Mouse (Mus musculus): ENCODE measurements around the gene Zfp760. TPM values are rescaled to one million over a fixed set of nuclear protein-coding genes. Genes with fewer than 3 reads are reported as not detected.

Zfp760 gene
- polyA plus RNA-seq, 1 experiment from 2014 or later, result 10.3 TPM

GRCm38 (mm10) chr17:21733529-21734031 lies 26.0 kb downstream of the Zfp760 start:
- Histone ChIP-seq H3K9me3 (replicated peaks; ENCODE audit: low read length) (no peaks in the 10 kb centered on the region), H3K27ac (peak overlapping the region; percentile 91), H3K9ac (ENCODE audit: low read depth, low read length) (peak overlapping the region; percentile 76), H3K4me1 (replicated peaks; ENCODE audit: insufficient read depth, low read length) (0 out of 2 replicates have a peak, but pooled peaks cover 3% of the 10 kb centered on the region), H3K27me3 (ENCODE audit: insufficient read depth, low read length) (no peaks in the 10 kb centered on the region), H3K4me2 (ENCODE audit: low read length) (peak overlapping the region; percentile 62), H3K4me3 (replicated peaks; ENCODE audit: low read depth, low read length) (peak overlapping the region; percentile 68), H3K36me3 (ENCODE audit: insufficient read depth, low read length) (0 out of 2 replicates have a peak, but pooled peaks cover 7% of the 10 kb centered on the region)
- peak; percentile 67 for TF ChIP-seq CTCF (IDR thresholded peaks at IDR 0.05; ENCODE audit: low read depth)
- under 1% methylated on average over 27 of the region's 27 CpGs for WGBS
- DNase-seq (ENCODE audit: low spot score), result peak; percentile 97
- ATAC-seq (replicated peaks; ENCODE audit: low FRiP score, low read depth), result peak; percentile 98

- no peaks in the 10 kb centered on the region for H3K27me3 ChIP-seq (ENCODE audit: insufficient read depth, low read length)
- TF ChIP-seq CTCF (IDR thresholded peaks at IDR 0.05; ENCODE audit: low read depth), result no peak
- no peak for DNase-seq (ENCODE audit: low spot score)
- no peak overlapping the region for H3K27ac ChIP-seq
- ATAC-seq (replicated peaks; ENCODE audit: low FRiP score, low read depth), result no peak
- no peaks in the 10 kb centered on the region for H3K36me3 ChIP-seq (ENCODE audit: insufficient read depth, low read length)
- no peaks in the 10 kb centered on the region for H3K4me1 ChIP-seq (replicated peaks; ENCODE audit: insufficient read depth, low read length)
- H3K9me3 ChIP-seq (replicated peaks; ENCODE audit: low read length), result no peaks in the 10 kb centered on the region
- H3K9ac ChIP-seq (ENCODE audit: low read depth, low read length), result no peak overlapping the region
- WGBS, result 86% methylated on average over 2 of the region's 2 CpGs
- H3K4me2 ChIP-seq (ENCODE audit: low read length), result no peak overlapping the region
- no peak overlapping the region for H3K4me3 ChIP-seq (replicated peaks; ENCODE audit: low read depth, low read length)
These were observed 45.2 kb downstream of the Zfp760 start for GRCm38 (mm10) chr17:21752791-21753190.

GRCm38 (mm10) chr17:21753342-21754208 lies 46.0 kb downstream of the Zfp760 start:
- peak overlapping the region; percentile 42 for H3K4me3 ChIP-seq (replicated peaks; ENCODE audit: low read depth, low read length)
- no peaks in the 10 kb centered on the region for H3K9me3 ChIP-seq (replicated peaks; ENCODE audit: low read length)
- no peak overlapping the region for H3K27ac ChIP-seq
- no peak for TF ChIP-seq CTCF (IDR thresholded peaks at IDR 0.05; ENCODE audit: low read depth)
- no peaks in the 10 kb centered on the region for H3K36me3 ChIP-seq (ENCODE audit: insufficient read depth, low read length)
- peak overlapping the region; percentile 51; the same call in 1 of the 2 replicates for H3K9ac ChIP-seq (ENCODE audit: low read depth, low read length)
- DNase-seq (ENCODE audit: low spot score), result peak; percentile 24
- H3K27me3 ChIP-seq (ENCODE audit: insufficient read depth, low read length), result no peaks in the 10 kb centered on the region
- H3K4me1 ChIP-seq (replicated peaks; ENCODE audit: insufficient read depth, low read length), result no peaks in the 10 kb centered on the region
- peak overlapping the region; percentile 73 for H3K4me2 ChIP-seq (ENCODE audit: low read length)
- 10% methylated on average over 20 of the region's 20 CpGs for WGBS
- ATAC-seq (replicated peaks; ENCODE audit: low FRiP score, low read depth), result no peak

DNA sequence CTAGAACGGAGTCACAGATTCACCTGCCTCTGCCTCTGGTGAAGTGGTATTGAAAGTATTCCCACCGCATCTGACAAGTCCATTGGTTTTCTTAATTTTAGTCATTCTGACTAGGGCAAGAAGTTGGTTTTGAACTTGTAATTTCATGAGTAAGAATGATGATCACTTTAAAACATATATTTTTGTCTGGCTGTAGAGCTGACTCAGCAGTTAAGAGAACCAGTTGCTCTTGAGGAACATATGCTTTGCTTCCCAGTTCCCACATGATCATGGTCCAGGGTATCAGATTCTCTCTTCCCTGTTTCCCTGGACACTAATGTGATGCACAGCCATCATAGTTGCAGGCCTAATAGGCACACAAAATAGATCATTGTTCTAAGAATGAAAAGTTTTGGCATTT lies 62.8 kb downstream of the Zfp760 start:
- TF ChIP-seq CTCF (IDR thresholded peaks at IDR 0.05; ENCODE audit: low read depth), result no peak
- 90% methylated on average over 2 of the region's 2 CpGs for WGBS
- DNase-seq (ENCODE audit: low spot score), result no peak
- no peak for ATAC-seq (replicated peaks; ENCODE audit: low FRiP score, low read depth)
- Histone ChIP-seq H3K27ac (no peak overlapping the region), H3K4me1 (replicated peaks; ENCODE audit: insufficient read depth, low read length) (no peaks in the 10 kb centered on the region), H3K9ac (ENCODE audit: low read depth, low read length) (no peak overlapping the region), H3K4me2 (ENCODE audit: low read length) (no peak overlapping the region), H3K36me3 (ENCODE audit: insufficient read depth, low read length) (no peaks in the 10 kb centered on the region), H3K4me3 (replicated peaks; ENCODE audit: low read depth, low read length) (no peak overlapping the region), H3K9me3 (replicated peaks; ENCODE audit: low read length) (no peaks in the 10 kb centered on the region), H3K27me3 (ENCODE audit: insufficient read depth, low read length) (no peaks in the 10 kb centered on the region)

Other genes starting within 250 kb of the Zfp760 start
- gene Zfp53, start 218.7 kb upstream of the Zfp760 start, polyA plus RNA-seq (2015; fragmentation: Nextera tagmentation; extraction: Ambion mirVana), result 11.5 and 12.0 TPM in 2 replicates
- 5.6 and 6.9 TPM in 2 replicates for gene Zfp52, start 172.2 kb upstream of the Zfp760 start, polyA plus RNA-seq (2015; fragmentation: Nextera tagmentation; extraction: Ambion mirVana)
- 13.6 and 15.5 TPM in 2 replicates for gene Zfp948, start 140.7 kb upstream of the Zfp760 start, polyA plus RNA-seq (2015; fragmentation: Nextera tagmentation; extraction: Ambion mirVana)
- gene Zfp983, start 57.1 kb upstream of the Zfp760 start, polyA plus RNA-seq (2015; fragmentation: Nextera tagmentation; extraction: Ambion mirVana), result 2.7 and 3.4 TPM in 2 replicates
- 4.6 and 7.9 TPM in 2 replicates for gene Gm10226, start 15.9 kb upstream of the Zfp760 start, polyA plus RNA-seq (2015; fragmentation: Nextera tagmentation; extraction: Ambion mirVana)
- gene Zfp229, start 23.1 kb downstream of the Zfp760 start, polyA plus RNA-seq (2015; fragmentation: Nextera tagmentation; extraction: Ambion mirVana), result 5.5 and 5.7 TPM in 2 replicates
- 5.3 and 5.8 TPM in 2 replicates for gene Zfp820, start 138.0 kb downstream of the Zfp760 start, polyA plus RNA-seq (2015; fragmentation: Nextera tagmentation; extraction: Ambion mirVana)
- gene Zfp995, start 202.2 kb downstream of the Zfp760 start, polyA plus RNA-seq (2015; fragmentation: Nextera tagmentation; extraction: Ambion mirVana), result 8.0 and 9.6 TPM in 2 replicates